ENCODE assay signal across 8 mouse cellular contexts in the genomic region with DNA sequence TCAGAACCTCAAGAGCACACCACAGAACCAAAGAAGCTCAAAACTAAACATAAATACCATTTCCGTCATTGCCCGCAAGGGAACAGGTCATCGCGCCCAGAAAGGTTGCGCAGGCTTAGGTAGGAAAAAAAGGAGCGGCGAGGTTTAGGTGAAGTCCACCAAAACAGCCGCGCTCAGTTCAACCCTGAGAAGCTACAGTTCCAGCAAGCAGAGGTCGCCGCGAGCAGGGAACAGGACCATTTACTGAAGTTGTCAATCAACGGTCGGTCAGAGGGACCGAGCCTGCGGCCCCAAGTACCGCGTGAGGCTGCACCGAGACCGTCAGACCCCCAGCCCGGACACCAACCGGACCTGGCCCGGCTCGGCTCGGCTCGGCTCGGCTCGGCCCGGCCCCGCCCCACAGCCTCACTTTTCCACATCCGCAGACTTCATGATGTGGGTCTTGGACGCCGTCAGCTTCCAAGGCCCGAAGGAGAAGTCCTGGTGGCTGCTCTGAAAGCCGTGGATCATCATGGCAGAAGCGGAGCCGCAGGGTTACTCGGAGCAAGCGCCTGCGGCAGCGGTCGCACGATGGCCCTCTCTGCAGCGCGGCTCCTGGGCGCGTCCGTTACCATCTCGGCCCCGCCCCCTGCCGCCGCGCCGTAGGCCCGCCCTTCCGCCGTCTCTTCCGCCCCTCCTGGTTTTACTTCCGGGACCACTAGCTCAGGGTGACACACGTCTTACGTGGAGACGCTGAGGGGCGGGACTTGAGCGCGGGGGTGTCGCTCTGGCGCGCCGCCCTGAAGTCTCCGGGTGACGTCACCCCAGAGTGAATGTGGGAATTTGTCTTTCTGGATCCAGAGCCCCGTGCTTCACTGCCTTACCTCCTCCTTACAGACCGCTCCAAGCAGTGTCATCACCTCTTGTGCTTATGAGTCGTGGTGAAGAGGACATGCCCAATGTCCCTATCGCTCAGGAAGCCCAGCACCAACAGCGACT. TPM values are rescaled to one million over a fixed set of nuclear protein-coding genes. Genes with fewer than 3 reads are reported as not detected.
DNase-seq lines count a peak whose midpoint lies in the region; ATAC-seq and TF ChIP-seq lines count a peak whose summit lies in the region.

Tiprl (minus strand) TSS at position 676 of the 978 bp plus-strand sequence.

- peak within 1 kb of the TSS; percentile 95 for H3K27ac ChIP-seq in hindbrain, embryonic 13.5 days

- H3K4me3 ChIP-seq in hindbrain, embryonic 13.5 days: peak within 1 kb of the TSS; percentile 90

- peak within 1 kb of the TSS; percentile 77 for H3K4me2 ChIP-seq in hindbrain, embryonic 13.5 days

- peak within 1 kb of the TSS; percentile 91 for H3K9ac ChIP-seq in hindbrain, embryonic 13.5 days

- H3K27me3 ChIP-seq in Patski: no peaks in the 10 kb centered on the region
- no peaks in the 10 kb centered on the region for H3K27me3 ChIP-seq in hindbrain, embryonic 13.5 days

- under 1% methylated on average over 71 of the region's 76 CpGs for WGBS in hindbrain, embryonic 13.5 days

- H3K4me1 ChIP-seq in hindbrain, embryonic 13.5 days (replicated peaks): peaks cover 27% of the 10 kb centered on the region

- peak; percentile 79 for DNase-seq in Patski (ENCODE audit: low read depth, low spot score)
- peak; percentile 99 for DNase-seq in cerebellum, postnatal 14 days
- peak; percentile 95 to 97 for DNase-seq in frontal cortex, postnatal 14 days (ENCODE audit: low spot score in 2 of 2)
- peak; percentile 97 for DNase-seq in layer of hippocampus, postnatal 25 days (ENCODE audit: extremely low spot score in 1 of 2, low spot score in 1 of 2)
- DNase-seq in lung, postnatal 25 days (ENCODE audit: low spot score): peak; percentile 96
- DNase-seq in retina, embryonic 14.5 days (ENCODE audit: low spot score): peak; percentile 95
- DNase-seq in thymus, postnatal 4 days: peak; percentile 97

- no peak for TF ChIP-seq CTCF in Patski (IDR thresholded peaks at IDR 0.05)

- ATAC-seq in Patski: peak; percentile 97
- ATAC-seq in hindbrain, embryonic 13.5 days (ENCODE audit: low FRiP score): peak; percentile 100

- no peaks in the 10 kb centered on the region for H3K36me3 ChIP-seq in hindbrain, embryonic 13.5 days

- in situ Hi-C loops in Patski (cut with MboI; ENCODE audit: low pct_unique_long_range_greater_than_20kb): loop anchor here (10.0 kb wide), 1 partner anchor 228 kb away; the partner anchor contains the start of genes Dcaf6 and Mpc2

- POLR2A ChIA-PET in Patski (lab: Charles Lee): no interaction called here

- CTCF ChIA-PET in Patski (lab: Charles Lee): no interaction called here

- H3K9me3 ChIP-seq in hindbrain, embryonic 13.5 days: no peaks in the 10 kb centered on the region

RNA-seq across cellular contexts. Expression of gene Tiprl, which starts in this region (rescaled TPM):
- 72.6 TPM for polyA plus RNA-seq in Patski (2021)
- polyA plus RNA-seq in hindbrain, embryonic 13.5 days (2015; fragmentation: Nextera tagmentation; extraction: Ambion mirVana): 130 and 141 TPM in 2 replicates
- 10 to 100 TPM; 62.1 to 65.4 TPM for total RNA-seq in layer of hippocampus, postnatal 25 days (2021)

Comparison
In these comparisons a context has a peak if more than half of its experiments do, and no peak if none do; other contexts are left out.
1. Peak in every context shown above with its lines: DNase-seq, ATAC-seq, H3K4me3 ChIP-seq and H3K27ac ChIP-seq.